Mouse (Mus musculus): ENCODE results near the gene Tep1. TPM values are rescaled to one million over a fixed set of nuclear protein-coding genes. Genes with fewer than 3 reads are reported as not detected.
"Not testable (repeated sequence)": the region's sequence is repeated elsewhere in the genome, so short reads cannot be mapped to it uniquely, and the experiment has no call there.

Gene Tep1
- polyA plus RNA-seq, 1 experiment from 2014 or later = 6.1 TPM

- not testable (repeated sequence) for H3K9ac ChIP-seq (ENCODE audit: low read depth, low read length); H3K4me1 ChIP-seq (replicated peaks; ENCODE audit: control insufficient read depth, insufficient read depth, low read length); H3K4me2 ChIP-seq (replicated peaks; ENCODE audit: low read depth, low read length); H3K36me3 ChIP-seq (ENCODE audit: control insufficient read depth, insufficient read depth, low read length); DNase-seq (ENCODE audit: low spot score); H3K4me3 ChIP-seq (ENCODE audit: low read depth, low read length); H3K27ac ChIP-seq (ENCODE audit: low read depth, low read length); H3K9me3 ChIP-seq (ENCODE audit: control insufficient read depth, low read length); H3K27me3 ChIP-seq (ENCODE audit: control insufficient read depth, insufficient read depth, low read length); ATAC-seq (ENCODE audit: low FRiP score)
- WGBS = 87% methylated on average over 5 of the region's 5 CpGs
These were observed 63.9 kb downstream of the Tep1 start for GRCm38 (mm10) chr14:50806469-50806868.

- Histone ChIP-seq H3K9ac (ENCODE audit: low read depth, low read length) (no peak overlapping the region), H3K4me3 (ENCODE audit: low read depth, low read length) (no peak overlapping the region), H3K27me3 (ENCODE audit: control insufficient read depth, insufficient read depth, low read length) (no peaks in the 10 kb centered on the region), H3K4me1 (replicated peaks; ENCODE audit: control insufficient read depth, insufficient read depth, low read length) (no peaks in the 10 kb centered on the region), H3K4me2 (replicated peaks; ENCODE audit: low read depth, low read length) (no peak overlapping the region), H3K36me3 (ENCODE audit: control insufficient read depth, insufficient read depth, low read length) (no peaks in the 10 kb centered on the region), H3K9me3 (ENCODE audit: control insufficient read depth, low read length) (no peaks in the 10 kb centered on the region), H3K27ac (ENCODE audit: low read depth, low read length) (no peak overlapping the region)
- WGBS = 76% methylated on average over 13 of the region's 13 CpGs
- ATAC-seq (ENCODE audit: low FRiP score) = no peak
- DNase-seq (ENCODE audit: low spot score) = no peak
These were observed 65.7 kb downstream of the Tep1 start for GRCm38 (mm10) chr14:50804683-50805082.

- no peak overlapping the region for H3K27ac ChIP-seq (ENCODE audit: low read depth, low read length)
- DNase-seq (ENCODE audit: low spot score) = peak; percentile 31
- ATAC-seq (ENCODE audit: low FRiP score) = no peak
- no peak overlapping the region for H3K4me3 ChIP-seq (ENCODE audit: low read depth, low read length)
- no peak overlapping the region for H3K4me2 ChIP-seq (replicated peaks; ENCODE audit: low read depth, low read length)
- 64% methylated on average over 4 of the region's 4 CpGs for WGBS
- no peaks in the 10 kb centered on the region for H3K9me3 ChIP-seq (ENCODE audit: control insufficient read depth, low read length)
- no peaks in the 10 kb centered on the region for H3K36me3 ChIP-seq (ENCODE audit: control insufficient read depth, insufficient read depth, low read length)
- no peak overlapping the region for H3K9ac ChIP-seq (ENCODE audit: low read depth, low read length)
- no peaks in the 10 kb centered on the region for H3K27me3 ChIP-seq (ENCODE audit: control insufficient read depth, insufficient read depth, low read length)
- no peaks in the 10 kb centered on the region for H3K4me1 ChIP-seq (replicated peaks; ENCODE audit: control insufficient read depth, insufficient read depth, low read length)
These were observed 67.4 kb downstream of the Tep1 start for GRCm38 (mm10) chr14:50802843-50803562.

GRCm38 (mm10) chr14:50802441-50802840, 67.9 kb downstream of the Tep1 start:
- no peak overlapping the region for H3K27ac ChIP-seq (ENCODE audit: low read depth, low read length)
- H3K27me3 ChIP-seq (ENCODE audit: control insufficient read depth, insufficient read depth, low read length) = no peaks in the 10 kb centered on the region
- DNase-seq (ENCODE audit: low spot score) (no peak), ATAC-seq (ENCODE audit: low FRiP score) (no peak)
- H3K4me3 ChIP-seq (ENCODE audit: low read depth, low read length) = no peak overlapping the region
- 92% methylated on average over 6 of the region's 6 CpGs for WGBS
- no peak overlapping the region for H3K9ac ChIP-seq (ENCODE audit: low read depth, low read length)
- H3K4me2 ChIP-seq (replicated peaks; ENCODE audit: low read depth, low read length) = no peak overlapping the region
- no peaks in the 10 kb centered on the region for H3K4me1 ChIP-seq (replicated peaks; ENCODE audit: control insufficient read depth, insufficient read depth, low read length)
- H3K36me3 ChIP-seq (ENCODE audit: control insufficient read depth, insufficient read depth, low read length) = no peaks in the 10 kb centered on the region
- no peaks in the 10 kb centered on the region for H3K9me3 ChIP-seq (ENCODE audit: control insufficient read depth, low read length)

GRCm38 (mm10) chr14:50799502-50800259, 70.7 kb downstream of the Tep1 start:
- no peaks in the 10 kb centered on the region for H3K9me3 ChIP-seq (ENCODE audit: control insufficient read depth, low read length)
- no peaks in the 10 kb centered on the region for H3K4me1 ChIP-seq (replicated peaks; ENCODE audit: control insufficient read depth, insufficient read depth, low read length)
- no peak overlapping the region for H3K27ac ChIP-seq (ENCODE audit: low read depth, low read length)
- no peak overlapping the region for H3K4me2 ChIP-seq (replicated peaks; ENCODE audit: low read depth, low read length)
- no peak overlapping the region for H3K9ac ChIP-seq (ENCODE audit: low read depth, low read length)
- no peaks in the 10 kb centered on the region for H3K36me3 ChIP-seq (ENCODE audit: control insufficient read depth, insufficient read depth, low read length)
- no peaks in the 10 kb centered on the region for H3K27me3 ChIP-seq (ENCODE audit: control insufficient read depth, insufficient read depth, low read length)
- no peak overlapping the region for H3K4me3 ChIP-seq (ENCODE audit: low read depth, low read length)
- DNase-seq (ENCODE audit: low spot score) (peak; percentile 63), ATAC-seq (ENCODE audit: low FRiP score) (no peak)
- WGBS = 7% methylated on average over 3 of the region's 3 CpGs

GRCm38 (mm10) chr14:50798512-50798911, 71.8 kb downstream of the Tep1 start:
- Histone ChIP-seq H3K4me2 (replicated peaks; ENCODE audit: low read depth, low read length) (no peak overlapping the region), H3K4me3 (ENCODE audit: low read depth, low read length) (no peak overlapping the region), H3K27me3 (ENCODE audit: control insufficient read depth, insufficient read depth, low read length) (no peaks in the 10 kb centered on the region), H3K4me1 (replicated peaks; ENCODE audit: control insufficient read depth, insufficient read depth, low read length) (no peaks in the 10 kb centered on the region), H3K36me3 (ENCODE audit: control insufficient read depth, insufficient read depth, low read length) (no peaks in the 10 kb centered on the region), H3K9me3 (ENCODE audit: control insufficient read depth, low read length) (no peaks in the 10 kb centered on the region), H3K27ac (ENCODE audit: low read depth, low read length) (no peak overlapping the region), H3K9ac (ENCODE audit: low read depth, low read length) (no peak overlapping the region)
- peak; percentile 35 for DNase-seq (ENCODE audit: low spot score)
- ATAC-seq (ENCODE audit: low FRiP score) = no peak
- WGBS = 73% methylated on average over 2 of the region's 2 CpGs

- Histone ChIP-seq H3K9ac (ENCODE audit: low read depth, low read length) (no peak overlapping the region), H3K9me3 (ENCODE audit: control insufficient read depth, low read length) (no peaks in the 10 kb centered on the region), H3K27ac (ENCODE audit: low read depth, low read length) (no peak overlapping the region), H3K4me3 (ENCODE audit: low read depth, low read length) (no peak overlapping the region), H3K36me3 (ENCODE audit: control insufficient read depth, insufficient read depth, low read length) (no peaks in the 10 kb centered on the region), H3K27me3 (ENCODE audit: control insufficient read depth, insufficient read depth, low read length) (no peaks in the 10 kb centered on the region), H3K4me2 (replicated peaks; ENCODE audit: low read depth, low read length) (no peak overlapping the region), H3K4me1 (replicated peaks; ENCODE audit: control insufficient read depth, insufficient read depth, low read length) (no peaks in the 10 kb centered on the region)
- DNase-seq (ENCODE audit: low spot score) (no peak), ATAC-seq (ENCODE audit: low FRiP score) (no peak)
- WGBS = 83% methylated on average over 1 of the region's 1 CpGs
These were observed 73.9 kb downstream of the Tep1 start for GRCm38 (mm10) chr14:50796464-50796863.

- 81% methylated on average over 4 of the region's 4 CpGs for WGBS
- no peak for DNase-seq (ENCODE audit: low spot score)
- Histone ChIP-seq H3K36me3 (ENCODE audit: control insufficient read depth, insufficient read depth, low read length) (no peaks in the 10 kb centered on the region), H3K4me2 (replicated peaks; ENCODE audit: low read depth, low read length) (no peak overlapping the region), H3K9me3 (ENCODE audit: control insufficient read depth, low read length) (no peaks in the 10 kb centered on the region), H3K4me1 (replicated peaks; ENCODE audit: control insufficient read depth, insufficient read depth, low read length) (no peaks in the 10 kb centered on the region), H3K27me3 (ENCODE audit: control insufficient read depth, insufficient read depth, low read length) (no peaks in the 10 kb centered on the region), H3K27ac (ENCODE audit: low read depth, low read length) (no peak overlapping the region), H3K4me3 (ENCODE audit: low read depth, low read length) (no peak overlapping the region), H3K9ac (ENCODE audit: low read depth, low read length) (no peak overlapping the region)
- ATAC-seq (ENCODE audit: low FRiP score) = no peak
These were observed 74.4 kb downstream of the Tep1 start for GRCm38 (mm10) chr14:50795965-50796364.
